Mouse (Mus musculus) forebrain, embryonic 16.5 days (tissue): ENCODE measurements at regions not wholly inside any gene's neighbourhood (a gene's known extent, or its start where the extent isn't known, plus 50 kb on each side); places are given as distances from the start of the nearest gene placed in this dataset.
A peak's percentile ranks its signal among the peaks of the same experiment; 100 is the strongest.

Source experiments
- ATAC-seq: fragments of 200-750 bp; cut with Nextera tagmentation; 2 replicates; pipeline ENCODE4 v1.8.0; 2017; ENCODE audit warnings: mild to moderate bottlenecking, moderate library complexity
- H3K27ac ChIP-seq: fragments of 300-500 bp; sonication (generic); 2 replicates; pipeline ENCODE4 v1.5.1; 2014; ENCODE audit warnings: low read length, control low read depth
- H3K27me3 ChIP-seq: fragments of 300-500 bp; sonication (generic); replicated peaks from 2 replicates; pipeline ENCODE4 v1.6.1; 2014; ENCODE audit warnings: low read length; ENCODE audit not compliant: control insufficient read depth, insufficient read depth
- H3K36me3 ChIP-seq: fragments of 300-500 bp; sonication (generic); 2 replicates; pipeline ENCODE4 v1.6.1; 2014; ENCODE audit not compliant: control insufficient read depth, insufficient read depth
- H3K4me1 ChIP-seq: fragments of 300-500 bp; sonication (generic); replicated peaks from 2 replicates; pipeline ENCODE4 v1.6.1; 2014; ENCODE audit warnings: low read length; ENCODE audit not compliant: control insufficient read depth, insufficient read depth
- H3K4me2 ChIP-seq: fragments of 300-500 bp; sonication (generic); 2 replicates; pipeline ENCODE4 v1.6.1; 2014; ENCODE audit warnings: mild to moderate bottlenecking, low read length, control low read depth
- H3K4me3 ChIP-seq: fragments of 300-500 bp; sonication (generic); replicated peaks from 2 replicates; pipeline ENCODE4 v1.5.1; 2014; ENCODE audit warnings: mild to moderate bottlenecking, low read length, control low read depth
- H3K9ac ChIP-seq: fragments of 300-500 bp; sonication (generic); replicated peaks from 2 replicates; pipeline ENCODE4 v1.6.1; 2014; ENCODE audit warnings: low read depth, low read length, control low read depth
- H3K9me3 ChIP-seq: fragments of 300-500 bp; sonication (generic); 2 replicates; pipeline ENCODE4 v1.6.1; 2016; ENCODE audit warnings: low read length; ENCODE audit not compliant: control insufficient read depth
- WGBS: fragments of 180-500 bp; shearing (Covaris S2); extraction: QIAGEN DNeasy Blood & Tissue Kit; methylation state at CpG from one replicate; pipeline ENCODE4 v1.1.7; 2014; 5-methylcytosine and 5-hydroxymethylcytosine counted together

DNA sequence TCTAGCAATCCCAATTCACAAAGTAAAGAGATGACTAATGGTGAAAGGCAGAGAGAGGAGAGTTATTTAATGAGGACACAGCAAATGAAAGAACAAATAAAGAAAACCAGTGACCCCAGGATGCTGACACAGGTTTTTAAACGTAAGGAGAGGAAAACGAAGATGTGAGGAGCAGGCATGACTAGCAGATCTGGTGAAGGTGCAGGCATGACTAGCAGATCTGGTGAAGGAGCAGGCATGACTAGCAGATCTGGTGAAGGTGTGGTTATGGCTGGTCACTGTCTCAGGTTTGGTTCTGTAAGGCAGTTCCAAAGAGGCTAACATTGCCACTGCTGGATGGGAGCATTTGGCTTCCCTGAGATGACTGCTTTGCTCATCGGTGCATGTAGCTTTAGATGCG, 57.0 kb downstream of the Mbl2 start:
- H3K36me3 ChIP-seq = no peaks in the 10 kb centered on the region
- no peak overlapping the region for H3K4me2 ChIP-seq
- ATAC-seq = no peak
- no peak overlapping the region for H3K27ac ChIP-seq
- no peak overlapping the region for H3K4me3 ChIP-seq
- WGBS = 72% methylated on average over 4 of the region's 4 CpGs
- no peak overlapping the region for H3K9ac ChIP-seq
- no peaks in the 10 kb centered on the region for H3K9me3 ChIP-seq
- H3K27me3 ChIP-seq = no peaks in the 10 kb centered on the region
- no peaks in the 10 kb centered on the region for H3K4me1 ChIP-seq

DNA sequence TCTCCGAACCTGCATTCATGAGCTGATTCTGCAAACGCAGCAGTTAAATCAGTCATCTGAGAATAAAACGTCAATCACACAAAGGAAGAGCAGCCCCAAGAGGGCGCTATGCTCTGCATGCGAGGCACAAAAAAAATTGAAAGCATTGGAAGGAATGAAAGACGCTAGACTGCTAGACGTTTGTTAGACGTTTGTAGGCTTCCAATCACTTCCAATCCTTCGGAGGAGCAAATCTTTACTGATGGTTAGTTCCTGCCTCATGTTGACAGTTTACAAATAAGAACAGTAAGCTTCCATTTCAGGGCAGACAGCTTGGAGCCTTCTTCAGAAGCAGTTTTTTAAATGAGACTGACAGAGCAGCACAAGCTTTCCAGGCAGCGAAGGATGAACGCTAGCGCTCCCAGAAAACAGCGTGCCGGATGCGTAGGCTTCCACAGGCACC, 62.5 kb downstream of the Mbl2 start:
- 33% methylated on average over 15 of the region's 15 CpGs for whole genome bisulfite sequencing
- ATAC-seq = peak; percentile 75
- no peak overlapping the region for H3K27ac ChIP-seq
- no peaks in the 10 kb centered on the region for H3K27me3 ChIP-seq
- H3K4me3 ChIP-seq = peak overlapping the region; percentile 7; the same call in 1 of the 2 replicates
- no peak overlapping the region for H3K9ac ChIP-seq
- no peaks in the 10 kb centered on the region for H3K36me3 ChIP-seq
- H3K9me3 ChIP-seq = no peaks in the 10 kb centered on the region
- peak overlapping the region; percentile 27; the same call in 1 of the 2 replicates for H3K4me2 ChIP-seq
- no peaks in the 10 kb centered on the region for H3K4me1 ChIP-seq

DNA sequence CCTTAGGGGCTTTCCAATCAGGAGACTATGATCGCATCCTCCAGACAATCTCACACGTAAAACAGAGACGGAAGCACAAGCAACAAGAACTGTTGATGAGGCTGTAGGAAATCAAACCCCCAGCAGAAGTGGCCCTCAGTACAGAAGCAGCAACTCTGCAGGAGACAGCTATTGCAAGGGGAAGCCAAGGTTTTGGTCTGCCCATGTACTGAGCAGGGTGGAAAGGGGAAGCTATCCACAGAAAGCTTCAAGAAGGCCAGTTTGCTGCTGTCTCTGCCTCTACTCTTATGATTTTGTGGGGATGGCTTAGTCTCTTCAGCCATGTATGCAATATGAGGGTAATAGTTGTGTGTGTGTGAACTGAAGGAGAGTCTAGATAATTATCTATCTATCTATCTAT, 63.3 kb downstream of the Mbl2 start:
- ATAC-seq = no peak
- H3K4me1 ChIP-seq = no peaks in the 10 kb centered on the region
- H3K4me2 ChIP-seq = no peak overlapping the region
- no peak overlapping the region for H3K4me3 ChIP-seq
- no peaks in the 10 kb centered on the region for H3K9me3 ChIP-seq
- no peak overlapping the region for H3K27ac ChIP-seq
- no peaks in the 10 kb centered on the region for H3K36me3 ChIP-seq
- no peaks in the 10 kb centered on the region for H3K27me3 ChIP-seq
- 88% methylated on average over 3 of the region's 3 CpGs for WGBS
- H3K9ac ChIP-seq = no peak overlapping the region

DNA sequence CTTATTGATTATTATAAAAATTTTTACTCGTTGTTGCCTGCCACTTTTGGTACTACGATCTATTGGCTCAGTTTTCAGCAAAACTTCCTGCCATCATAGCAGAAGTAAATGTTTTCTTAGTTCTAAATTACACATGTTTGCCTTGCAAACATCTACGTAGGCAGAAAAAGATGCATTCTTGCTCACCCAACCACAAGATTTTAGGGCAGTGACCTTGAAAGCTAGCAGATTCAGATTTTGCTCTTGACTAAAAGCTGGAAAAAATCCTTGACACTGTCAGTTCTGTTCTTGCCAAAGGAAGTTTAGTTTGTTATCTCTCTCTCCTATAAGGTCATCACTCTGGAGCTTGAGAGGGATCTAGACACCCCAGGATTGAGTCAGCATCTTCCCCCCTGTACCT, 66.8 kb downstream of the Mbl2 start:
- Histone ChIP-seq H3K36me3 (no peaks in the 10 kb centered on the region), H3K9ac (no peak overlapping the region), H3K27me3 (no peaks in the 10 kb centered on the region), H3K4me3 (no peak overlapping the region), H3K4me2 (no peak overlapping the region), H3K4me1 (no peaks in the 10 kb centered on the region), H3K9me3 (no peaks in the 10 kb centered on the region), H3K27ac (no peak overlapping the region)
- WGBS = 88% methylated on average over 3 of the region's 3 CpGs
- ATAC-seq = no peak

DNA sequence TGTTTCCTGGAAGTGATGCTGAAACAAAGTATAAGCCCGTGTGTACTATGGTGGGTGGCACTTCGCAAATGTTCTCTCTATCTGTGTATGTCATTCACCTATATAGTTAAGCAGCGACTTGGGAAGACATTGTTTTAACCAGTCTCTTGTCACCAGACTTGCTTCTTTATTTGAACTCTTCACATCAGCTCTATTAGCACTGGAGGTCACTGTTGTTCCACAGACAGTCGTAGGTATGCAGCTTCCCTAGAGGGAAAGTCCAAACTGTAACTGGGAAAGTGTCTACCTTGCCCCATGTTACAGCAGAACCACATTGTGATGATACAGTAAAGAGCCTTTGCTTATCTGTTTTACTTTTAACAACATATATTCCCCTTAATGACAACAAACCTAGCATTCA, 69.5 kb downstream of the Mbl2 start:
- H3K36me3 ChIP-seq = no peaks in the 10 kb centered on the region
- ATAC-seq = no peak
- H3K9me3 ChIP-seq = no peaks in the 10 kb centered on the region
- 0 out of 2 replicates have a peak, but pooled peaks cover 2% of the 10 kb centered on the region for H3K4me1 ChIP-seq
- H3K4me2 ChIP-seq = no peak overlapping the region
- H3K27ac ChIP-seq = no peak overlapping the region
- no peaks in the 10 kb centered on the region for H3K27me3 ChIP-seq
- H3K9ac ChIP-seq = no peak overlapping the region
- 76% methylated on average over 4 of the region's 4 CpGs for WGBS
- no peak overlapping the region for H3K4me3 ChIP-seq

DNA sequence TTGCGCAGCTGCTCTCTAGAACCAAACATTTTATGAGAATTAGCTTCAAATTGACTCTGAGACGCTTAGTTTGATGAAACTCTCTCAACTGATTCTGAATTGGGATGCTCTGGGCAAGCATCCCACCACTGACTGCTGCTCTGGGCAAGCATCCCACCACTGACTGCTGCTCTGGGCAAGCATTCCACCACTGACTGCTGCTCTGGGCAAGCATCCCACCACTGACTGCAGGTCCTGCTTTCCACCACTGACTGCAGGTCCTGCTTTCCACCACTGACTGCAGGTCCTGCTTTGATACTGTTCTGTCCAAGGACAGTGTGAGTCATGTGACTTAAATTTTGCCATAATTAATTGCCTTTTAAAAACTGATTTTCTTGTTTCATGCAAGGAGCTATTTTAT, 73.6 kb downstream of the Mbl2 start:
- no peaks in the 10 kb centered on the region for H3K27me3 ChIP-seq
- H3K4me3 ChIP-seq = no peak overlapping the region
- H3K36me3 ChIP-seq = no peaks in the 10 kb centered on the region
- no peaks in the 10 kb centered on the region for H3K9me3 ChIP-seq
- peak; percentile 57 for ATAC-seq
- no peak overlapping the region for H3K4me2 ChIP-seq
- H3K4me1 ChIP-seq = 0 out of 2 replicates have a peak, but pooled peaks cover 2% of the 10 kb centered on the region
- no peak overlapping the region for H3K27ac ChIP-seq
- H3K9ac ChIP-seq = no peak overlapping the region
- 59% methylated on average over 2 of the region's 2 CpGs for WGBS

DNA sequence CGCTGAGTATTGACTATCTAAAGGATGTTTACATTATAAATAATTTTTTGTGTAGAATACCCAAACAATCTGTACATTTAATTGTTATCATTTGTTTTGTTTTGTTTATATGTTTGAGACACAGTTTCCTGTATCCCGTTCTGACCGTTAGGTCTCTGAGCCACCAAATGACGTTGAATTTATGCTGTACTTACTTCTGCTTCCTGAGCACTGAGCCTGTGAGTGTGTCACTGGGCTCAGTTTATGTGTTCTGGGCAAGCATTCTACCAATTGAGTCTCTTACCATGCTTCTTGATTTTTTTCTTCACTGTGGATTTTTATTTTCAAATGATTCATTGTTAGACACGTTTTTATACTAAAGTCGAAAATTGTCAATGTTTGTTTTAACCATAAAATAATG, 74.2 kb downstream of the Mbl2 start:
- Histone ChIP-seq H3K4me2 (no peak overlapping the region), H3K27ac (no peak overlapping the region), H3K27me3 (no peaks in the 10 kb centered on the region), H3K4me3 (no peak overlapping the region), H3K4me1 (0 out of 2 replicates have a peak, but pooled peaks cover 2% of the 10 kb centered on the region), H3K9me3 (no peaks in the 10 kb centered on the region), H3K9ac (no peak overlapping the region), H3K36me3 (no peaks in the 10 kb centered on the region)
- no peak for ATAC-seq
- WGBS = 88% methylated on average over 6 of the region's 6 CpGs

DNA sequence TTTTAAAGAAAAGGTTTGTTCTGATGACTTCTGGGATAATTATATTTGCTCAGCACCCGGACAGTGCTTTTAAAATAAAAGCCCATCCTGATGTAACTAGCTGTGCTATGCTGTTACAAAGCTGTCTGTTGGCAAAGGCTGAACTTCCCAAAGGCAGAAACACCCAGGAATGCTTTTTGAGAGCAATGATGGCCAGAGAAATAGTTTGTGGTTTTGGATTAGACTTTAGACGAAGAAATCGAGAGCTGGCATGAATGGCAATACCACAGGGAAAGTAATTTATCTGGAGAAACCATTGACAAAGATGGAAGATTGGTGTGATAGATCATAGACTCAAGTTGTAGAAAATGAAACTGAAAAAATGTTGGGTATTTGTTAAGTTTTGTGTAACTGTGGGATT, 84.6 kb downstream of the Mbl2 start:
- Histone ChIP-seq H3K36me3 (no peaks in the 10 kb centered on the region), H3K4me2 (no peak overlapping the region), H3K4me1 (no peaks in the 10 kb centered on the region), H3K4me3 (no peak overlapping the region), H3K9me3 (no peaks in the 10 kb centered on the region), H3K27ac (no peak overlapping the region), H3K27me3 (no peaks in the 10 kb centered on the region), H3K9ac (no peak overlapping the region)
- no peak for ATAC-seq
- WGBS = 87% methylated on average over 3 of the region's 3 CpGs

DNA sequence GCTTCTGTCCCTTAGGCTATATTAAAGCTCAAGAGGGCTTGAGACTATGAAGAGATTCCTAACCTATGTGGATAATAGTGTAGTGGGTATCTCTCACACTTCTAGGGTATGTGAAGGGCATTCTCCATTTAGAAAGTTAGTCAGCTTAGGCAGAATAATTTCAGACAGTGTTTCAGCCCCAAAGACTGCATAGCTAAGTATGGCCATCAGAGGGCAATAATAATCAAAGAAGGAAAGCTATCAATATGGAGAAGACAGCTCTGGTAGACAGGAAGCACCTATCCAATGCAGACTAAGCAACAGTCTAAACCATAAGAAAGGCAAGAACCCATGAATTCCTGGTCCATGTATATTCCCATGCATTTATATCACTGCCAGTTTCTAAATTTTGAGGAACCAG, 95.0 kb downstream of the Mbl2 start:
- no peak overlapping the region for H3K4me2 ChIP-seq
- H3K9ac ChIP-seq = no peak overlapping the region
- H3K4me1 ChIP-seq = no peaks in the 10 kb centered on the region
- no peak for ATAC-seq
- H3K9me3 ChIP-seq = no peaks in the 10 kb centered on the region
- H3K4me3 ChIP-seq = no peak overlapping the region
- H3K36me3 ChIP-seq = no peaks in the 10 kb centered on the region
- H3K27me3 ChIP-seq = no peaks in the 10 kb centered on the region
- no peak overlapping the region for H3K27ac ChIP-seq

DNA sequence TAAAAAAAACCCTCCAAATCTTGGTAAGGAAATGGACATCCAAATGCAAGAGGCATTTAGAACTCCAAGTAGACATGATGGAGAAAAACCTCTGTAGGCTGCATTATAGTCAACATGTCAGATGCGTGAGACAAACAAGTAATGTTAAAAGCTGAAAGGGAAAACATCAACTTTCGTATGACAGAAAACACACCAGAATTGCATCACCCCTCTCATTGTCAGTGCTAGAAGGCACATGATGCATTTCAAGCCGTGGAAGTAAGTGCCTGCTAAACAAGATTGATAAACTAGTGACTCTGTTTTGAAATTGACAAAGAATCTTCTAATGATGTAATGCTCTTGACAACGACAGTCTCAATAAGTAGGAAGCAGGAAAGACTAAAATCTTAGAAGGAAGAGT, 96.1 kb downstream of the Mbl2 start:
- H3K27me3 ChIP-seq = no peaks in the 10 kb centered on the region
- H3K4me3 ChIP-seq = no peak overlapping the region
- no peaks in the 10 kb centered on the region for H3K9me3 ChIP-seq
- WGBS = 86% methylated on average over 4 of the region's 4 CpGs
- no peak overlapping the region for H3K9ac ChIP-seq
- no peak overlapping the region for H3K4me2 ChIP-seq
- H3K36me3 ChIP-seq = no peaks in the 10 kb centered on the region
- H3K4me1 ChIP-seq = no peaks in the 10 kb centered on the region
- no peak for ATAC-seq
- H3K27ac ChIP-seq = no peak overlapping the region
